Mouse (Mus musculus): Measurements from ENCODE around the gene Hnrnpf.

Gene Hnrnpf

GRCm38 (mm10) chr6:117920659-117921640, 20.8 kb downstream of the Hnrnpf start:
- peak in 1 of 2 experiments; percentile 46 for DNase-seq (ENCODE audit: low spot score in 2 of 2)

- no peak for DNase-seq (ENCODE audit: low spot score in 2 of 2)
Measured at GRCm38 (mm10) chr6:117922041-117922440, 21.9 kb downstream of the Hnrnpf start.

GRCm38 (mm10) chr6:117926871-117927491, 26.9 kb downstream of the Hnrnpf start:
- no peak for DNase-seq (ENCODE audit: low spot score in 2 of 2)

GRCm38 (mm10) chr6:117927955-117928354, 27.8 kb downstream of the Hnrnpf start:
- no peak for DNase-seq (ENCODE audit: low spot score in 2 of 2)

GRCm38 (mm10) chr6:117928746-117929145, 28.6 kb downstream of the Hnrnpf start:
- no peak for DNase-seq (ENCODE audit: low spot score in 2 of 2)

GRCm38 (mm10) chr6:117929945-117930655, 30.0 kb downstream of the Hnrnpf start:
- no peak for DNase-seq (ENCODE audit: low spot score in 2 of 2)

GRCm38 (mm10) chr6:117932325-117933051, 32.4 kb downstream of the Hnrnpf start:
- peak in 1 of 2 experiments; percentile 14 for DNase-seq (ENCODE audit: low spot score in 2 of 2)

GRCm38 (mm10) chr6:117934301-117934700, 34.2 kb downstream of the Hnrnpf start:
- DNase-seq (ENCODE audit: low spot score in 2 of 2) = no peak

- DNase-seq (ENCODE audit: low spot score in 2 of 2) = no peak
Measured at GRCm38 (mm10) chr6:117935681-117936612, 35.8 kb downstream of the Hnrnpf start.

- DNase-seq (ENCODE audit: low spot score in 2 of 2) = no peak
Measured at GRCm38 (mm10) chr6:117937222-117937932, 37.3 kb downstream of the Hnrnpf start, which contains the start of gene Fxyd4. Gene Fxyd4, minus strand, starts transcription at chr6:117937692.

GRCm38 (mm10) chr6:117938951-117939350, 38.8 kb downstream of the Hnrnpf start:
- DNase-seq (ENCODE audit: low spot score in 2 of 2) = no peak

- no peak for DNase-seq (ENCODE audit: low spot score in 2 of 2)
Measured at GRCm38 (mm10) chr6:117942769-117943168, 42.6 kb downstream of the Hnrnpf start.

GRCm38 (mm10) chr6:117943899-117944298, 43.8 kb downstream of the Hnrnpf start:
- DNase-seq (ENCODE audit: low spot score in 2 of 2) = no peak

GRCm38 (mm10) chr6:117952330-117952729, 52.2 kb downstream of the Hnrnpf start:
- peak in 1 of 2 experiments; percentile 12 for DNase-seq (ENCODE audit: low spot score in 2 of 2)

GRCm38 (mm10) chr6:117956161-117956560, 56.0 kb downstream of the Hnrnpf start:
- DNase-seq (ENCODE audit: low spot score in 2 of 2) = no peak

- no peak for DNase-seq (ENCODE audit: low spot score in 2 of 2)
Measured at GRCm38 (mm10) chr6:117956851-117957501, 56.9 kb downstream of the Hnrnpf start.

GRCm38 (mm10) chr6:117963201-117963600, 63.1 kb downstream of the Hnrnpf start:
- DNase-seq (ENCODE audit: low spot score in 2 of 2) = no peak

GRCm38 (mm10) chr6:117966729-117967128, 66.6 kb downstream of the Hnrnpf start:
- DNase-seq (ENCODE audit: low spot score in 2 of 2) = no peak
